Mouse (Mus musculus): ENCODE results near the gene Postn. TPM values are rescaled to one million over a fixed set of nuclear protein-coding genes. Genes with fewer than 3 reads are reported as not detected.

Postn gene
- polyA plus RNA-seq, 1 experiment: 12.7 TPM

DNA sequence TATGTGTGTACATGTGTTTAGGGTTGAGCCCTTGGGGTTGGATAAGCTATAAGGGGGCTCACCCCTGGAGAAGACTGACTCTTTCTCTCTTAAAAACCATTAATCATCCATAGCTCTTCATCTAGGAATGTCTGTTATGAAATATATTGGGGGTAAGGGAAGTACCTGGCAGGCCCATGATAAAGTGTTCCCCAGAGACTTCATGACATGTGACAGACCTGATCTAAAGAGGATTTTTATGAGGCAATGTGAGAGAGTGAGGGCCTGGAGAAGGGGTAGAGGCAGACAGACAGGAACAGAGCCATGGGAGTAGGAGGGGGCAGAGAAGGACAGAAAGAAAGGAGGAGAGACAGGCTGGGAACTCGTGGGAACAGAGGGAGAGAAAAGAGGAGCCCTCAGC, 53.5 kb downstream of the Postn start:
- DNase-seq (ENCODE audit: low read depth, low spot score): no peak
- 57% methylated on average over 1 of the region's 1 CpGs for WGBS

DNA sequence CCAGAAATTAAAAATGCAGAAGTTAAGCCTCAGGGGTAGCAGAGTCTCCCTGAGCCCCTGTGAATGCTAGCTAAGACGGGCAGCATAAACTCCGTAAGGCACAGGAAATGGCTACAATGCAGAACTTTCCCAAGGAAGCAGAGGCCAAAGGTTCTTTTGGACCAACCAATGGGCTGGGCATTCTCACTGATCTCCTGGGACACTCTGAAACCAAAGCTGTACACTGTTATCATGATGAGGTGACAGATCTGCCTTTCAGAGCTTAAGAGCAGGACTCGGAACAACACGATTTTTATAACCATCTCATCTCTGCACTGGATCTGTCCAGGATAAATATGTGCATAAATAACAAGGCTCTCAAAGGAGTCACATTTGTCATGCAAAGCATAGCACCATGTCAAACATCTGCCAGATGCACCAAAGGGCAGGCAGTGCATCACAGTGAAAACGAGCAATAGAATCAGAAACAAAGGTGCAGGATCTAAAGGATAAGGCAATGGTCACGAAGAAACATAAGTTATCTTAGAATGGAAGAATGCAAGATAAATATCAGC, 57.0 kb downstream of the Postn start:
- DNase-seq (ENCODE audit: low read depth, low spot score): no peak
- WGBS: 52% methylated on average over 6 of the region's 6 CpGs

DNA sequence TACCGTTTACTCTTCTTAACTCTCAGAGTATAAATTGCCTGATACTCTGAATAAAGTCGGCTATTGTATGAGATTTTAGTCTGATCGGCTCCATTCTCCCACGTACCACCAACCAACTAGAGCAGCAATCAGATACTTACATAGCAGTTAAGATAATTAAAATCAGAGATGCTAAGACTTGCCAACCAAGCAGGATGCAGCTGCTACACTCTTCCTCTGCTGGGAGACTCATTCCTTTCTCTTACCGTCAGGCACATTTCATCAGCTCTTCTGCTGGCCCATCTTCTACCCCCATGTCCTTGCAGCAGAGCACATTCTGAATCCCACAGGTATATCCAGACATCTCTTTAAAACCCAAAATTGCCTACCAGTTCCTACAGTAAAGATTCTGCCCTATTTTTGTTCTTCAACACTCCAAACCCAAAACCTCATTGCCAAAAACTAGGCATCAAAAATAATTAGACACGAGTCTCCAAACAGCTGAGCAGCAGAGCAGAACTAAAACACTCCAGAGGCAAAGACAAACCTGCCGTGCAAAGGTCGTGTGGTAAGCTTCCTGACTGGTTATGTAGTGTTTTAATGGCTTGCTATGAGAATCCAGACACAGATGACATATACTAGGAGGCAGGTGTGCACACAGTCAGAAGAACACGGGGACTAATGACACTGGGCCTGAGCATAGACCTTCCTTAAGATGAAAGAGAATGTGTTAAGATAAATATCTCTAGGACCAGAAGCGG, 59.5 kb downstream of the Postn start:
- no peak for DNase-seq (ENCODE audit: low read depth, low spot score)
- WGBS: 47% methylated on average over 10 of the region's 10 CpGs

DNA sequence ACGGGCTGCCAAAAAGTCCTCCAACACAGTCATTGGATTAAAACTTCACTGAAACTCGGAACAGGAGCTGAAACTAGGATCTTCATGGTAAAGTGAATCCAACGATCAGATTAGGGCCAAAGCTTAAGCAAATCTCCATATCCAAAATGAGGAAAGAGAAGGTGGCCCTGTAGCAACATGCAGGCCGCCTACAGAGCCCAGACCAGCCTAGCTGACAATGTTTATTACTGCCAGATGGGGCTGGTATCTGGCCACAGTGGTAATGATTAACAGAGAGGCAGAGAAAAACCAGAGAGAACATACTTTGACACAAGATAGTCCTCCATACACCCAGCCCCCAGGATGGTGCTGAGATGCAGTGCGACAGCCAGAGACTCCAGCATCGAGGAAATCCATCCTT, 60.1 kb downstream of the Postn start:
- 28% methylated on average over 6 of the region's 6 CpGs for WGBS
- no peak for DNase-seq (ENCODE audit: low read depth, low spot score)

DNA sequence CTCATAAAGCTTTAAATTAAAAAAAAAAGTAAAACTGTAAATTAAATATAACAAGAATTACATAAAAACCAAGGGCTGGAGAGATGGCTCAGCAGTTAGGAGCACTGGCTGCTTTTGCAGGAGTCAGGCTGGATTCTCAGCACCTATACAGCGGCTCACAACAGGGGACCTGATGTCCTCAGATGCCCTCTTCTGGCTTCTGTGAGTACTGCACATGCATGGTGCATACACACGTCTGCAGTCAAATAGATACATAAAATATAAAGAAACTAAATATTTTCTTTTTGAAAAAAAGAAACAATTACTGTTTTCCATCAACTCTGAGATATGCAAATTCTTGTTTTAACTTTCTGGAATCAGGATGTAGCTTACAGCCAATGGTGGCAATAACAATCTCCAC, 60.8 kb downstream of the Postn start:
- no peak for DNase-seq (ENCODE audit: low read depth, low spot score)
- 97% methylated on average over 2 of the region's 2 CpGs for WGBS

DNA sequence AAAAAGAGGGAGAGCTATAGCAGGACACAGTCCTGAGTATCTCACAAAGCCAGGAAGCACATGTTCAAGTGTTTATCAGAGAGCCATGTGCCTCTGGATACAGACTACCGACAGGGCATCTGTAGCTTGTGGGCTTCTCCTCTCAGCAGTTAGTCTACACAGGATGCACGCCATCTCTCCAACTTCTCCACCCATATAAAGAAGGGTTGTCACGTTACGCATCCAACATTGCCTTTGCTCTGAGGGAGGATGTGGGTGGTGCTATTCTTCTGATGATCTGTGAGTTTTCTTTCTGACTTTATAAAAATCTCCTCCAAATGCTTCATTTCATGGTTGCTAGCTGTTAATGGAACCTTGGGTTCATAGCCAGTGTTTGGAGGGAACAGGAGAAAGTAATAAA, 63.2 kb downstream of the Postn start:
- no peak for DNase-seq (ENCODE audit: low read depth, low spot score)
- 77% methylated on average over 4 of the region's 4 CpGs for WGBS

DNA sequence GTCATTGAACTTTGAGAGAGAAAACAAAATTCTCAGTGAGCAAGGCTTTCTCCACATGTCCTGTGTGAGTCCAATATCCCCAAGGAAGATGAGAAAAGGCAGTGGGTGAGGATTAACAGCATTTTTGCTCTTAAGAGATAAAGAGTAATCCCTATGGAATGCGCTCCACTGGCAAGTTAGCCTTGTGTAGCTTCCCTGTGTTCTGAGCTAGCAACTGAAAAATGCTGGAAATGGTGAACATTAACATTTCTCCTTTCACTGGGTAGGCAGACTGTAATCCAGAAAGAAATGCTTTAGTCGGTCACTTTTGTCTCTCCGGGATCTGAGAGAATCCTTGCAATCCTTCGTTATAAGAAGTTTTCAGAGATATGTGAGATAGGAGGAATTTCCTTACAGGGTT, 70.8 kb downstream of the Postn start:
- no peak for DNase-seq (ENCODE audit: low read depth, low spot score)
- 82% methylated on average over 4 of the region's 4 CpGs for WGBS

DNA sequence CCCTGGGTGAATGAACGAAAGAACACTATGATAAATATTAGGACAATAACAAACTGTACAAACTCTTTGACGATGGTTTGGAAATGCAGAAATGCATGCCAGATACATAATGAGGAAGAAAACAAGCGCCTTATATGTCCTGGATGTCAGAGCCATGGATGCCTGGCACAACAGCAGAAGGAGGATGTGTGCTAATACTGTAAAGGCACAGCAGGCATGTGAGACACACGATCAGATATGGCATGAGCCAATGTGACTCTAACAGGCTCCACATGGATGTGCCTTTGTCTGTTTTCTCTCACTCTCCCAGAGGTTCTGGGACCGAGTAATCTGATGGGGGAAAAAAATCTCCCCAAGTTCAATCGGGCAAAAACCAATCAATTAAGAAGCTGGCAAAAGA, 71.3 kb downstream of the Postn start:
- DNase-seq (ENCODE audit: low read depth, low spot score): no peak
- WGBS: 72% methylated on average over 6 of the region's 6 CpGs

DNA sequence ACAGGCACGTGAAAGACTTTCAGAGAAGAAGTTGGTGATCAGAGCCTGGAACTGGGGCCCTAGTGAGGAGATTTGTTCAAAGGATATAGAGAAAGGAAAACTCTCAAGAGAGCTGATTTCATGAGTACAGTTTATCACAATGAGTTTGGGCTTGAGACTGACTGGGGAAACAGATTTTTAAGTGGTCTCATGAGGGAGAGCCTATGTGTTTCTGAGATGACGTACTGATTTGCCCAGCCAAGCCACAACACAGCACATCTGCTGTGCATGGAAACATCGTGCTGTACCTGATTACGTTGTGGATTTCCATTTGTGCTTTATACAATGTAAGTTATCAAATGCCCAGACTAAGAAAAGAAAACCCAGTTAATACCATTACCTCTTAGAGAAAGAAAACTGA, 71.7 kb downstream of the Postn start:
- 75% methylated on average over 4 of the region's 4 CpGs for WGBS
- no peak for DNase-seq (ENCODE audit: low read depth, low spot score)

DNA sequence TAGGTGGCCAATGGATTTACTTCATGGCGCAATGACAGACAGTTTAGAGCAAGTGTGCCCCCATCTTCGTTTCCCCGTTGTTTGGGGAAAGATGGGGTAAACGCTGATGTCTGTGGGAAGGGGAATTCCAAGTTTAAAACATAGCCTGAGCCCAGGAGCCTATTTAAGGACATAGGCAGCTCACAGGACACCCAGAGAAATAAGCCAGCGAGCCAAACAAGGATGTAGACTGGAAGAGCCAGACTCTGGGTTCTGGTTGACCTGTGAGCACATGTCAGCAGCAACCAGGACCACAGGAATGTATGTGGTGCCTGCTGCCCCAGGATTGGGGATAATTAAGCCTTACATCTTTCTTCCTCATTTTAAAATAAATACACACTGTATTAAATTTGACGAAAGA, 73.7 kb downstream of the Postn start:
- no peak for DNase-seq (ENCODE audit: low read depth, low spot score)
- WGBS: 89% methylated on average over 6 of the region's 6 CpGs

DNA sequence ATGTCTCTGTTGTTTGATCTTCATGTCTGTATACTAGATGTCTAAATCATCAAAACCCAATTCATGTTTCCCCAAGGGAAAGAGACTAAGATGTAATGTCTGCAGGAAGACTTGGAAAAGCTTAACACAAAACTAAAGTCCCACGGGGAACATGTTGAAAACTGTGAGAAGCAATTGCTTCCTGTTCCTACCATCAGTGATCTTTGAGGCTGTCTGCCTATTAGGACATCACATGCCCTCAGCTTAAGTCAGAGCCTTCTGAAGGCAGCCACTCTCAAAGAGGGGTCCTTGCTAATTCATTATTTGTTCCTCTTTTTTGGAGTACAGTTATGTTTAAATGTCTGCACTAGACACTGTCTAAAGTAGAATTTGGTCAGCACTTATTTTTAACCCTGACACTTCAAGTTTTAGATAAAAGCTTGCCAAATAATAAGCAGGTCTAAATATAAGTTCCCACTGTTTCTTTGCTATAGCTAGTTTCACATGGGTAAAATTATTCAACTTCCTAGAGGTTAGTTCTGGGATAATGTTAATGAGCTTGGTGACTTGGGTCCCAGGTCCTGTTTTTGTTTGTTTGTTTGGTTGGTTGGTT, 75.6 kb downstream of the Postn start:
- DNase-seq (ENCODE audit: low read depth, low spot score): no peak
- 61% methylated on average over 1 of the region's 1 CpGs for WGBS

Other genes with a start within 250 kb of the Postn start
- 0.63 and 0.74 TPM in 2 replicates for gene Trpc4, start 205.1 kb upstream of the Postn start, polyA plus RNA-seq (2012; rRNA removed)

All from large intestine, adult 2 months (tissue).